Mouse (Mus musculus) G1E (cell line): Measurements from ENCODE around the gene Resp18.

Experiments used
- CTCF ChIP-seq: IDR thresholded peaks from 2 replicates; pipeline ENCODE4 v1.5.1; 2012; ENCODE audit warnings: low read depth, low read length, inconsistent platforms, mixed read lengths
- GATA1 ChIP-seq: IDR thresholded peaks from 2 replicates; pipeline ENCODE4 v1.6.1; 2012; ENCODE audit warnings: borderline replicate concordance, low read length, inconsistent platforms, mixed read lengths
- GATA2 ChIP-seq: IDR thresholded peaks from 2 replicates; pipeline ENCODE4 v1.6.1; 2012; ENCODE audit warnings: low read depth, low read length, inconsistent platforms, borderline replicate concordance
- POLR2AphosphoS5 ChIP-seq: IDR thresholded peaks from 2 replicates; pipeline ENCODE4 v1.6.1; 2012; ENCODE audit warnings: low read depth, low read length, inconsistent platforms; ENCODE audit not compliant: insufficient replicate concordance

DNA sequence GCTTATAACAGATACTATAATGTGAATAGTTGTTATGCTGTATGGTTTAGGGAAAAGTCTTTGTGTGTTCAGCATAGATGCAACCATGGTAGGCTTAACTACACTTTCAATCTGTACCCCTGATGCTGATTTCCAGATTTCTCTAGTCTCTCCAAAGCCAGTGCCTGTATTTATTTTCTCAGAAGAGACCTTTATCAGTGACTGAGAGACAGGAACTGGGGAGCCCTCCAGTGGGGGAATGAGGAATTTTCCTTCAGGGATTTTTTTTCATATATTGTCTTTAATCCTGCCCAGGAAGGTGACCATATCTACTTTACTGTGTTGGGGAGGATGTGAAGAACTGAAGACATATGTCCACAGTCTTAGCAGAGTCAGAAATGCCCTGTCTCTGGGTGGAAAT lies 12.4 kb upstream of the Resp18 start:
- TF ChIP-seq CTCF (no peak), GATA1 (no peak), GATA2 (no peak), POLR2AphosphoS5 (no peak)
